Comparison of ENCODE assay signal across 18 mouse cellular contexts in the genomic region with DNA sequence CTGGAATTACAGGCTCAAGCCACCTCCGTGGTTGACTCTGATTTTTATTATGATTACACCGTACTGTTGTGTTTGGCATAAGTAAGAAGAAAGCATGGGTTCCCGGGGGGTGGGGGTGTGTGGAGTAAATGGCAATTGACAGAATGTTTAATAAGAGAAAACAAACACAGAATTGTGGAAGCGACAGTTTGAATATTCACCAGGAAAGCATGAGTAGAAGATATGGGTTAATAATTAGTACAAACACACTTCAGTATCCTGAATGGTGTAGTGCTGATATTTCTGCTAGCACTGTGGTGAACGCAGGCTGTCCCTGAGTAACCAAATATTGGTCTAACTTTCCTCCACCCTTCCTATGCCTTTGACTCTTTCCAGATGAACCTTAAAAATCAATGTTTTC. TPM values are rescaled to one million over a fixed set of nuclear protein-coding genes. Genes with fewer than 3 reads are reported as not detected.
A peak's percentile ranks its signal among the peaks of the same experiment; 100 is the strongest.
DNase-seq lines count a peak whose midpoint lies in the region; ATAC-seq and TF ChIP-seq lines count a peak whose summit lies in the region.
"Had no signal": no experiment of that assay in that cellular context is flagged by ENCODE, and none has a peak within 500 bp of the region (broad histone marks: within the 10 kb centered on the region; RNA-seq: fewer than 3 reads in every experiment).

No protein-coding gene starts in this region.

- DNase-seq in kidney, adult 18-20 months = peak; percentile 36
- DNase-seq in kidney, postnatal 14 days = no peak
- DNase-seq in kidney, postnatal 25 days = no peak
- no peak for DNase-seq in liver, postnatal 0 days
- peak; percentile 32 for DNase-seq in stomach, postnatal 0 days (ENCODE audit: low spot score)
- no peak for DNase-seq in embryo, embryonic 11 days
- DNase-seq: adrenal gland, adult 2 months; adrenal gland, postnatal 36 days; cerebellum, adult 8-10 months; cerebellum, postnatal 14 days; gastrocnemius, postnatal 36 days; heart, postnatal 36 days had no signal

- 47% methylated on average over 5 of the region's 5 CpGs for WGBS in kidney, embryonic 16.5 days
- WGBS in liver, postnatal 0 days (ENCODE audit: insufficient replicate concordance) = 53% methylated on average over 5 of the region's 5 CpGs
- WGBS in liver, embryonic 12.5 days (ENCODE audit: insufficient replicate concordance) = 67% methylated on average over 5 of the region's 5 CpGs
- WGBS in stomach, postnatal 0 days = 56% methylated on average over 5 of the region's 5 CpGs

- H3K9me3 ChIP-seq in kidney, embryonic 16.5 days (ENCODE audit: low read length) = no peaks in the 10 kb centered on the region
- no peaks in the 10 kb centered on the region for H3K9me3 ChIP-seq in liver, postnatal 0 days (ENCODE audit: low read length)
- no peaks in the 10 kb centered on the region for H3K9me3 ChIP-seq in liver, embryonic 12.5 days (replicated peaks)
- H3K9me3 ChIP-seq in stomach, postnatal 0 days (ENCODE audit: control insufficient read depth, low read length) = no peaks in the 10 kb centered on the region
- H3K9me3 ChIP-seq: embryonic facial prominence, embryonic 12.5 days; forebrain, embryonic 15.5 days; heart, embryonic 10.5 days; hindbrain, embryonic 15.5 days had no signal

- no peak overlapping the region for H3K4me3 ChIP-seq in kidney, embryonic 16.5 days (ENCODE audit: low read length)
- no peak overlapping the region for H3K4me3 ChIP-seq in liver, postnatal 0 days (ENCODE audit: low read depth, low read length)
- no peak overlapping the region for H3K4me3 ChIP-seq in liver, embryonic 12.5 days
- no peak overlapping the region for H3K4me3 ChIP-seq in stomach, postnatal 0 days (ENCODE audit: low read depth, low read length)
- H3K4me3 ChIP-seq: embryonic facial prominence, embryonic 12.5 days; forebrain, embryonic 15.5 days; heart, embryonic 10.5 days; hindbrain, embryonic 15.5 days had no signal

- H3K27ac ChIP-seq in kidney, embryonic 16.5 days (ENCODE audit: low read length) = 0 out of 2 replicates have a peak overlapping the region, but pooled peaks have one; percentile 14
- H3K27ac ChIP-seq in liver, postnatal 0 days (ENCODE audit: low read depth) = peak overlapping the region; percentile 64; the same call in 1 of the 2 replicates
- H3K27ac ChIP-seq in liver, embryonic 12.5 days = no peak overlapping the region
- 0 out of 2 replicates have a peak overlapping the region, but pooled peaks have one; percentile 14 for H3K27ac ChIP-seq in stomach, postnatal 0 days (replicated peaks)
- H3K27ac ChIP-seq: embryonic facial prominence, embryonic 12.5 days; forebrain, embryonic 15.5 days; heart, embryonic 10.5 days; hindbrain, embryonic 15.5 days had no signal

- H3K27me3 ChIP-seq in kidney, embryonic 16.5 days (ENCODE audit: insufficient read depth, low read length) = no peaks in the 10 kb centered on the region
- H3K27me3 ChIP-seq in liver, postnatal 0 days (ENCODE audit: insufficient read depth, low read length) = 0 out of 2 replicates have a peak, but pooled peaks cover 4% of the 10 kb centered on the region
- peaks cover 46% of the 10 kb centered on the region for H3K27me3 ChIP-seq in liver, embryonic 12.5 days (replicated peaks)
- no peaks in the 10 kb centered on the region for H3K27me3 ChIP-seq in stomach, postnatal 0 days (ENCODE audit: control insufficient read depth, insufficient read depth, low read length)

- TF ChIP-seq CTCF in liver, postnatal 0 days (IDR thresholded peaks at IDR 0.05; ENCODE audit: low read depth) = no peak
- no peak for TF ChIP-seq CTCF in stomach, postnatal 0 days (IDR thresholded peaks at IDR 0.05; ENCODE audit: low read depth)

- no peak overlapping the region for H3K9ac ChIP-seq in kidney, embryonic 16.5 days (replicated peaks; ENCODE audit: low read length)
- H3K9ac ChIP-seq in liver, postnatal 0 days (replicated peaks) = no peak overlapping the region
- H3K9ac ChIP-seq in liver, embryonic 12.5 days = no peak overlapping the region
- H3K9ac ChIP-seq in stomach, postnatal 0 days (ENCODE audit: low read length) = no peak overlapping the region
- H3K9ac ChIP-seq: embryonic facial prominence, embryonic 12.5 days; forebrain, embryonic 15.5 days; hindbrain, embryonic 15.5 days had no signal

- H3K36me3 ChIP-seq in kidney, embryonic 16.5 days (ENCODE audit: insufficient read depth, low read length) = no peaks in the 10 kb centered on the region
- H3K36me3 ChIP-seq in liver, postnatal 0 days (replicated peaks; ENCODE audit: insufficient read depth, low read length) = no peaks in the 10 kb centered on the region
- no peaks in the 10 kb centered on the region for H3K36me3 ChIP-seq in liver, embryonic 12.5 days
- no peaks in the 10 kb centered on the region for H3K36me3 ChIP-seq in stomach, postnatal 0 days (ENCODE audit: control insufficient read depth, insufficient read depth, low read length)
- H3K36me3 ChIP-seq: embryonic facial prominence, embryonic 12.5 days; forebrain, embryonic 15.5 days; heart, embryonic 10.5 days; hindbrain, embryonic 15.5 days had no signal

- 0 out of 2 replicates have a peak overlapping the region, but pooled peaks have one; percentile 4 for H3K4me2 ChIP-seq in kidney, embryonic 16.5 days (replicated peaks; ENCODE audit: low read depth, low read length)
- no peak overlapping the region for H3K4me2 ChIP-seq in liver, postnatal 0 days (ENCODE audit: low read depth, low read length)
- no peak overlapping the region for H3K4me2 ChIP-seq in liver, embryonic 12.5 days
- no peak overlapping the region for H3K4me2 ChIP-seq in stomach, postnatal 0 days (replicated peaks; ENCODE audit: low read depth)
- H3K4me2 ChIP-seq: embryonic facial prominence, embryonic 12.5 days; forebrain, embryonic 15.5 days; hindbrain, embryonic 15.5 days had no signal

- H3K4me1 ChIP-seq in kidney, embryonic 16.5 days (ENCODE audit: insufficient read depth, low read length) = peaks cover 6% of the 10 kb centered on the region; the same call in 1 of the 2 replicates
- H3K4me1 ChIP-seq in liver, postnatal 0 days (ENCODE audit: insufficient read depth) = peaks cover 28% of the 10 kb centered on the region
- H3K4me1 ChIP-seq in liver, embryonic 12.5 days = peaks cover 12% of the 10 kb centered on the region; the same call in 1 of the 2 replicates
- H3K4me1 ChIP-seq in stomach, postnatal 0 days (replicated peaks; ENCODE audit: control insufficient read depth, insufficient read depth) = no peaks in the 10 kb centered on the region
- H3K4me1 ChIP-seq: heart, embryonic 10.5 days had no signal

- no peak for TF ChIP-seq EP300 in liver, postnatal 0 days (IDR thresholded peaks at IDR 0.05; ENCODE audit: low read depth)
- no peak for TF ChIP-seq EP300 in stomach, postnatal 0 days (optimal IDR thresholded peaks at IDR 0.05)

- no peak for ATAC-seq in kidney, embryonic 16.5 days (ENCODE audit: low FRiP score, low TSS enrichment)
- ATAC-seq in liver, postnatal 0 days = peak; percentile 37; the same call in 1 of the 2 replicates
- ATAC-seq in liver, embryonic 12.5 days = no peak
- no peak for ATAC-seq in stomach, postnatal 0 days (ENCODE audit: low FRiP score, low TSS enrichment)
- ATAC-seq: forebrain, embryonic 15.5 days had no signal

RNA-seq across cellular contexts. Expression of a gene that starts 3.8 kb away (rescaled TPM):
- 17.0 and 20.8 TPM in 2 replicates for polyA plus RNA-seq in kidney, embryonic 16.5 days (2015; fragmentation: Nextera tagmentation; extraction: Ambion mirVana)
- polyA plus RNA-seq in liver, postnatal 0 days (2015; fragmentation: Nextera tagmentation; extraction: Ambion mirVana) = 29.6 and 35.5 TPM in 2 replicates
- 2.0 and 3.1 TPM in 2 replicates for polyA plus RNA-seq in liver, embryonic 12.5 days (2016; fragmentation: Nextera tagmentation; extraction: Ambion mirVana)
- polyA plus RNA-seq in stomach, postnatal 0 days (2015; fragmentation: Nextera tagmentation; extraction: Ambion mirVana) = 20.8 and 29.9 TPM in 2 replicates

Comparison
In these comparisons a context has a peak if more than half of its experiments do, and no peak if none do; other contexts are left out.
1. DNase-seq: peak in kidney, adult 18-20 months (single experiment) and stomach, postnatal 0 days (single experiment); none in kidney, postnatal 14 days (single experiment), kidney, postnatal 25 days (0 of 2), liver, postnatal 0 days (single experiment) and embryo, embryonic 11 days (single experiment).